Mouse (Mus musculus) activated CD4-positive, CD25-positive, alpha-beta regulatory T cell, adult 4 months (primary cell): Measurements from ENCODE around the gene Zmiz1. TPM values are rescaled to one million over a fixed set of nuclear protein-coding genes. Genes with fewer than 3 reads are reported as not detected.
A peak's percentile ranks its signal among the peaks of the same experiment; 100 is the strongest.

Source experiments
- ATAC-seq: one replicate; pipeline ENCODE4 v1.8.0; 2017
- polyA plus RNA-seq, 2 experiments: library from polyadenylated mRNA; unstranded; fragments of 100-300 nt; shearing (Covaris generic); gene quantifications; one replicate each; pipeline ENCODE4 v1.2.1; 2017

Gene Zmiz1
- polyA plus RNA-seq, 2 experiments from 2014 or later: 23.8 to 27.9 TPM

- no peak for ATAC-seq
Observed at GRCm38 (mm10) chr14:25594611-25595010, 135.6 kb downstream of the Zmiz1 start.

- ATAC-seq: no peak
Observed at GRCm38 (mm10) chr14:25598960-25599359, 140.0 kb downstream of the Zmiz1 start.

GRCm38 (mm10) chr14:25599934-25600333, 140.9 kb downstream of the Zmiz1 start:
- ATAC-seq: no peak

- no peak for ATAC-seq
Observed at GRCm38 (mm10) chr14:25600358-25600757, 141.4 kb downstream of the Zmiz1 start.

- ATAC-seq: no peak
Observed at GRCm38 (mm10) chr14:25600951-25601350, 142.0 kb downstream of the Zmiz1 start.

- no peak for ATAC-seq
Observed at GRCm38 (mm10) chr14:25602018-25602417, 143.0 kb downstream of the Zmiz1 start.

GRCm38 (mm10) chr14:25604395-25605142, 145.6 kb downstream of the Zmiz1 start:
- no peak for ATAC-seq

GRCm38 (mm10) chr14:25606372-25607140, 147.6 kb downstream of the Zmiz1 start:
- peak; percentile 70 for ATAC-seq

GRCm38 (mm10) chr14:25607141-25607967, 148.4 kb downstream of the Zmiz1 start:
- no peak for ATAC-seq

GRCm38 (mm10) chr14:25607968-25608491, 149.0 kb downstream of the Zmiz1 start:
- peak; percentile 66 for ATAC-seq

GRCm38 (mm10) chr14:25608618-25609017, 149.6 kb downstream of the Zmiz1 start:
- no peak for ATAC-seq

GRCm38 (mm10) chr14:25609355-25609754, 150.4 kb downstream of the Zmiz1 start:
- peak; percentile 53 for ATAC-seq

- no peak for ATAC-seq
Observed at GRCm38 (mm10) chr14:25610396-25611158, 151.6 kb downstream of the Zmiz1 start.

GRCm38 (mm10) chr14:25611159-25611697, 152.2 kb downstream of the Zmiz1 start:
- ATAC-seq: no peak

- no peak for ATAC-seq
Observed at GRCm38 (mm10) chr14:25611815-25612698, 153.1 kb downstream of the Zmiz1 start.

GRCm38 (mm10) chr14:25613942-25614575, 155.1 kb downstream of the Zmiz1 start:
- ATAC-seq: no peak

- ATAC-seq: no peak
Observed at GRCm38 (mm10) chr14:25614684-25615083, 155.7 kb downstream of the Zmiz1 start.

GRCm38 (mm10) chr14:25615602-25616001, 156.6 kb downstream of the Zmiz1 start:
- no peak for ATAC-seq

GRCm38 (mm10) chr14:25616009-25616723, 157.2 kb downstream of the Zmiz1 start:
- no peak for ATAC-seq
